Mouse (Mus musculus) layer of hippocampus, postnatal 25 days (tissue): ENCODE results near the gene Fnbp1. TPM values are rescaled to one million over a fixed set of nuclear protein-coding genes. Genes with fewer than 3 reads are reported as not detected.

Source experiments
- DNase-seq, 2 experiments: peaks; one replicate each; pipeline ENCODE4 v3.0.0; 2022; ENCODE audit warnings: mixed read lengths in 2 of 2, low spot score in 1 of 2; ENCODE audit errors: extremely low spot score in 1 of 2
- total RNA-seq, 2 experiments: library from RNA; stranded (reverse); gene quantifications; 2 replicates each; pipeline ENCODE4 v1.2.3; 2021

Fnbp1 gene
- total RNA-seq, 2 experiments from 2014 or later = 95.1 to 118 TPM

GRCm38 (mm10) chr2:31127899-31128298 is 13.9 kb downstream of the Fnbp1 start:
- no peak for DNase-seq

DNA sequence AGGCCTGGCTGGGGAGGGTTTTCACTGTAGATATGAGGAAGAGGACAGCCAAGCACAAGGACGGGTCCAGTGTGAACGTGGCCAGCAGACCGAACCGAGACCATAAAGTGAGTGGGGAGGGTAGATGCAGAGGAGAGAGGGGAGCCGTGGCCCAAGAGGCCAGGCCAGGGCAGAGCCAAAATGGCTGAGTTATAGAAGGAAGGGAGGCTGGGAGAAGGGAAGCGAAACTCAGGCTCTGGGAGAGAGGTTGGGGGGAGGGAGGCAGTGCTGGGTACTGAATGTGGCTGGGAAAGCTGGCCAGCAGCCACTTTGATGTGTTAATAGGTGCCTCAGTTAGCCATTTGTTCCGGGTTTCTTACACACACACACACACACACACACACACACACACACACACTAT is 14.6 kb downstream of the Fnbp1 start:
- no peak for DNase-seq

DNA sequence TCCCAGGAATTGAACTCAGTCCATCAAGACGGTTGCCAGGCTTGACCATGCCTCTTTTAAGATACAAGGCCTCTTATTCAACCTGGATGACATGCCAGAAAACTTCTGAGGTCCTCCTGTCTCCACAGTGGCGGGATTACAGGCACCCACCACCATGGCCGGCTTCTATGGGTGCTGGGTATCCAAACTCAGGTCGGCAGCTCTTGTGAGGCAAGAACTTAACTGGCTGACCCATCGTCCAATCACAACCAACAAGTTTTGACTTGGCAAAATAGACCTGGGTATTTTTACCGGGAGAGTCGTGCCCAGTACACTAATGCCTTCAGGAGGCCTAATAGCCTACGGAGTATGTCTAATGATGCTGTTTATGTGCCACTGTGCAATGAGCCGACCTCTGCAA is 15.8 kb downstream of the Fnbp1 start:
- DNase-seq = no peak

GRCm38 (mm10) chr2:31125156-31125555 is 16.7 kb downstream of the Fnbp1 start:
- DNase-seq = no peak

DNA sequence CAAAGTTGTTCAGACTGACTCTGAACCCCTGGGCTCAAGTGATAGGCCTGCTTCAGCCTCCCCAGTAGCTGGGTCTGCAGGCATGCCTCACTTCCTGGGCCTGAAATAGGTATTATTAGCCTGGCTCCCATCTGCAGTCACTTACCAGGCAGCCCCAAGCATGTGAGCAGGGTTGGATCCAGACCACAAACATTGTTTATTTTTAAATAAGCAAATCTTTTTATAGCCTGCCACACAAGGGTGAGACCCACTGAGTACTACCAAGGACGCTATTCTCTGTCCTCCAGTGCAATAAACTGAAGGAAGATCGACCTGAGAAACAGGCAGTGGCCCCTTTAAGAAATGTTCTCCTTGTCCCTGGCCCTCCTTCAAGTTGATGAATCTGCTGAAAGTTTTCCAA is 17.1 kb downstream of the Fnbp1 start:
- DNase-seq = no peak

DNA sequence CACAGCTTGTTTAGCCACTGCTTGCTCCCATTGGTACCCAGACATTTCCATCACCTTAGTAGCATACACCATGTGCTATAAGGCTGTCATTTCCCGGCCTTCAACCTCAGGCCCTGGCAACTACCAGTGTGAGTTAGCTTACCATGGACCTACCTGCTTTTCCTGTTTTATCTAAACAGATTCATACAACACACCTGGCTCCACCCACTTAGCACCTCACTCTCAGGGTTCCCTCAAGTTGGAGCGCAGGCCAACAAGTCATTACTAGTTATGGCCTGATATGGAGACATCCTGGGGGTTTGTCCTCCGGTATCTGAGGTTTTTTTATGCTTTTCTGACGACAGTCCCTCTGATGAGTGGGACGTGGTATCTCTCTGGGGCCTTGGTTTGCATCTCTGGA is 18.3 kb downstream of the Fnbp1 start:
- DNase-seq = no peak

DNA sequence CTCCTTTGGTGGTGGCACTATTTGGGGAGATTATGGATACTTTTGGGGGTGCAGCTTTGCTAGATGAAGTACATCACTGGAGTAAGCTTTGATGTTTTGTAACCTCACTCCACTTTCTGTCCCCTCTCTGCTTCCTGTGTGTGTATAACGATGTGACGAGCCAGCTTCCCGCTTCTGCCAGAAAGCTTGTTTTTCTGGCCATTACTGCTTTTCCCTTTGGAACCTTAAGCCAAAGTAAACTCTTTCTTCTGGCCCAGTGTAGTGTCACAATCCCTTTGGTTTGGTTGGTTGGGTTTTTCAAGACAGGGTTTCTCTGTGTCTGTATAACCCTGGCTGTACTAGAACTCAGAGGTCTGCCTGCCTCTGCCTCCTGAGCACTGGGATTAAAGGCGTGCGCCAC is 19.0 kb downstream of the Fnbp1 start:
- no peak for DNase-seq

- DNase-seq = no peak
Observed at GRCm38 (mm10) chr2:31121131-31121693, 20.6 kb downstream of the Fnbp1 start.

GRCm38 (mm10) chr2:31119795-31120194 is 22.0 kb downstream of the Fnbp1 start:
- DNase-seq = peak in 1 of 2 experiments; percentile 40

- DNase-seq = no peak
Observed at GRCm38 (mm10) chr2:31118639-31119380, 23.0 kb downstream of the Fnbp1 start.

- no peak for DNase-seq
Observed at GRCm38 (mm10) chr2:31118211-31118610, 23.6 kb downstream of the Fnbp1 start.

GRCm38 (mm10) chr2:31115943-31116731 is 25.7 kb downstream of the Fnbp1 start:
- DNase-seq = no peak

GRCm38 (mm10) chr2:31115091-31115942 is 26.5 kb downstream of the Fnbp1 start:
- DNase-seq = no peak

- DNase-seq = no peak
Observed at GRCm38 (mm10) chr2:31114205-31114604, 27.6 kb downstream of the Fnbp1 start.

GRCm38 (mm10) chr2:31111685-31112084 is 30.1 kb downstream of the Fnbp1 start:
- DNase-seq = no peak

GRCm38 (mm10) chr2:31109960-31110548 is 31.8 kb downstream of the Fnbp1 start:
- DNase-seq = no peak

GRCm38 (mm10) chr2:31108186-31108585 is 33.6 kb downstream of the Fnbp1 start:
- DNase-seq = no peak

GRCm38 (mm10) chr2:31106621-31107320 is 35.0 kb downstream of the Fnbp1 start:
- no peak for DNase-seq

DNA sequence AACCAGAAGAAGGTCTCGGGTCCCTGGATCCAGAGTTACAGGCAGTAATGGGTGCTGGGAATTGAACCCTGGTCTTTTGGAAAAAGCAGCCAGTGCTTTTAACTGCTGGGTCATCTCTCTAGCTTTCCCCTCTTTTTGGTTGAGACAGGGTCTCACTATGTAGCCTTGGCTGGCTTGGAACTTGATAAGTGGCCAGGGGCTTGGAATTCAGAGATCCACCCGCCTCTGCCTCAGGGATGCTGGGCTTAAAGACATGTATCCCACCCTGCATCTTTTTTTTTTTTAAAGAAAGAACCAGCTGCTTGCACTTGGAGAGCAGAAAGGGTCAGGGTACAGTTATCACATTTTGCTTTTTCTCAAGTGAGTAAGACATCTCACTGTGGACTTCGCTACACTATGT is 35.8 kb downstream of the Fnbp1 start:
- DNase-seq = no peak

DNA sequence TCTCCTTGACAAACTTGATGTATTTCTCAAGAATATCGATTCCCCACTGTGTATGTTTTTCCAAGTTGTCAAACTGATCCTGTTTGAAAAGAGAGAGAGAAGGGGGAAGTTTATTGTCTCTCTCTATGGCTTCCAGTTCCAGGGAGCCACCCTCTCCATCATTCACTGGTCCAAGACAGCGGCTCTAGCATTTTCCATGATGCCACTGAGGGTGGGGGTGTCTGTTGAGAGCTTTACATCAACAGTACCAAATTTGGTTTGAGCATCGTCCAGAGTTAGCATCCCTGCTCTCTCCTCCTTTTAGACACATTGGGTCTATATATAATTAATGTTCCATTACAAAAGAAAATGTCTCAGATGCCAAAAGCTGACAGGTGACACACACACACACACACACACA is 36.5 kb downstream of the Fnbp1 start:
- DNase-seq = no peak
